Mouse (Mus musculus) left cerebral cortex, adult 11 months (tissue): ENCODE data around the gene Tjp3.
A peak's percentile ranks its signal among the peaks of the same experiment; 100 is the strongest.

ENCODE experiments used
- DNase-seq: peaks from one replicate; pipeline ENCODE4 v3.0.0; 2022; ENCODE audit warnings: low spot score

The Tjp3 gene

GRCm38 (mm10) chr10:81291511-81292104 lies at the start of gene Tjp3:
Gene Tjp3 (minus strand): TSS chr10:81291581.
- no peak for DNase-seq

GRCm38 (mm10) chr10:81340551-81341332 lies 49.4 kb upstream of the Tjp3 start:
- DNase-seq: no peak

GRCm38 (mm10) chr10:81336558-81336957 lies 45.2 kb upstream of the Tjp3 start:
- no peak for DNase-seq

GRCm38 (mm10) chr10:81335393-81336340 lies 44.3 kb upstream of the Tjp3 start:
- DNase-seq: no peak

- DNase-seq: no peak
Measured at GRCm38 (mm10) chr10:81334324-81334723, 42.9 kb upstream of the Tjp3 start.

GRCm38 (mm10) chr10:81332277-81332676 lies 40.9 kb upstream of the Tjp3 start:
- no peak for DNase-seq

GRCm38 (mm10) chr10:81330007-81330406 lies 38.6 kb upstream of the Tjp3 start:
- DNase-seq: no peak

GRCm38 (mm10) chr10:81329194-81329975 lies 38.0 kb upstream of the Tjp3 start:
- DNase-seq: no peak

- DNase-seq: no peak
Measured at GRCm38 (mm10) chr10:81328386-81328785, 37.0 kb upstream of the Tjp3 start, which contains the start of gene Tbxa2r. Gene Tbxa2r (plus strand): TSS chr10:81328731.

- DNase-seq: no peak
Measured at GRCm38 (mm10) chr10:81327959-81328358, 36.6 kb upstream of the Tjp3 start.

GRCm38 (mm10) chr10:81326858-81327257 lies 35.5 kb upstream of the Tjp3 start:
- DNase-seq: no peak

GRCm38 (mm10) chr10:81325781-81326180 lies 34.4 kb upstream of the Tjp3 start:
- DNase-seq: no peak

- no peak for DNase-seq
Measured at GRCm38 (mm10) chr10:81325176-81325575, 33.8 kb upstream of the Tjp3 start.

- no peak for DNase-seq
Measured at GRCm38 (mm10) chr10:81323791-81324530, 32.6 kb upstream of the Tjp3 start.

- DNase-seq: no peak
Measured at GRCm38 (mm10) chr10:81323141-81323775, 31.9 kb upstream of the Tjp3 start.

- no peak for DNase-seq
Measured at GRCm38 (mm10) chr10:81322444-81322843, 31.1 kb upstream of the Tjp3 start.

- no peak for DNase-seq
Measured at GRCm38 (mm10) chr10:81321436-81321835, 30.1 kb upstream of the Tjp3 start.

- DNase-seq: peak; percentile 100
Measured at GRCm38 (mm10) chr10:81320550-81321347, 29.4 kb upstream of the Tjp3 start, which contains the start of gene Cactin. Gene Cactin (plus strand): TSS chr10:81321103.

GRCm38 (mm10) chr10:81319741-81320549 lies 28.6 kb upstream of the Tjp3 start:
- DNase-seq: no peak
